Comparison of ENCODE assay signal across 1 mouse cellular context in the genomic region with DNA sequence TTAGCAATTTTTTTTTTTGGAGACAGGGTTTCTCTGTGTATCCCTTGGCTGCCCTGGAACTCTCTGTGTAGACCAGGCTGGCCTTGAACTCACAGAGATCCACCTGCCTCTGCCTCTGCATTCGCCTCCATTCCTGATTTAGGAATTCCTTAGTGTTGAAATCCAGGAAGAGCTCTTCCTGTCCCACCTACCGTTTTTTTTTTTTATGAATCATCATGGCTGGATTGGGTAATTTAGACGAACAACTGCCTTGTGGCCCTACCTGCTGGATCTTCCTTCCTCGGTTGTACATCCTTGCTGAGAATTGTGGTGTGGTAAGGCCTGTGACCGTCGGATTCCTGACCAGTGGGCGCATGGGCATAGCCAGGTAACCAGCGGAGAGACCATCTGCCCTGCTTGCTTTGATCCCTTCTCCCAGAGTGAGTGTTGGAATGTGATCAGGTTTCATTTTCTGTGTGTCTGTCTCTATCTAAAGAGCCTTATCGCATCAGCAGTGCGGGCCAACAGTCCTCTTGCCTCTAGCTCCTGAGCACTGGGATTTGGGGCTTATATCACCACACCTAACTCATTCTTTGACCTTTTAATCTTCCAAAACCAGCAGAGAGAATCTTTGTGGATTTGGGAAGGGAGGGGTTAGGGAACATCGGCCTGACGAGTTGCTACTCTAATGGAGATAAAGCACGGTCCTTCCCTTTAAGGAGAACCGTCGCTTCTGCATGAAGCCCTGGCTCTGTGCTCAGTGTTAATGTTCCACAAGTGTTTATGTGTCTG.
TF ChIP-seq lines count a peak whose summit lies in the region.

No protein-coding gene starts in this region.

TF ChIP-seq in MEL, 35 proteins besides CTCF, POLR2A, EP300 and RAD21 (continued from another document):
- TF ChIP-seq UBTF (IDR thresholded peaks at IDR 0.05; ENCODE audit: borderline replicate concordance, insufficient read depth, low read depth, low read length) (no peak), CHD1 (IDR thresholded peaks at IDR 0.05; ENCODE audit: low read depth, low read length) (no peak), SMC3 (IDR thresholded peaks at IDR 0.05; ENCODE audit: low read depth, low read length) (no peak), KAT2A (conservative IDR thresholded peaks at IDR 0.05; ENCODE audit: low read depth, low read length) (no peak), ZNF384 (IDR thresholded peaks at IDR 0.05; ENCODE audit: low read depth, low read length) (peak; percentile 5), TAL1 (IDR thresholded peaks at IDR 0.05; ENCODE audit: low read length) (no peak), ZMIZ1 (IDR thresholded peaks at IDR 0.05; ENCODE audit: low read depth, low read length) (no peak), MAX (IDR thresholded peaks at IDR 0.05; ENCODE audit: low read length) (no peak), ELF1 (IDR thresholded peaks at IDR 0.05; ENCODE audit: low read depth, low read length) (no peak), USF2 (IDR thresholded peaks at IDR 0.05; ENCODE audit: borderline replicate concordance in 1 of 2, insufficient read depth in 1 of 2, low read depth in 1 of 2, low read length in 2 of 2) (no peak), RCOR1 (IDR thresholded peaks at IDR 0.05; ENCODE audit: low read depth, low read length) (no peak), GABPA (IDR thresholded peaks at IDR 0.05; ENCODE audit: low read depth, low read length) (no peak), MYC (IDR thresholded peaks at IDR 0.05; ENCODE audit: low read depth, low read length) (no peak), BHLHE40 (IDR thresholded peaks at IDR 0.05; ENCODE audit: borderline replicate concordance, low read depth, low read length) (no peak), USF1 (IDR thresholded peaks at IDR 0.05; ENCODE audit: low read depth, low read length) (no peak), GATA1 (IDR thresholded peaks at IDR 0.05; ENCODE audit: low read depth, low read length) (peak; percentile 88), ETS1 (IDR thresholded peaks at IDR 0.05; ENCODE audit: low read depth, low read length) (peak; percentile 56), HCFC1 (IDR thresholded peaks at IDR 0.05; ENCODE audit: low read depth, low read length) (0 out of 2 replicates have a peak, but pooled peaks have one; percentile 42), TCF12 (IDR thresholded peaks at IDR 0.05; ENCODE audit: low read depth, low read length) (peak; percentile 39; the same call in 1 of the 2 replicates), ZC3H11A (IDR thresholded peaks at IDR 0.05; ENCODE audit: low read depth, low read length) (no peak), MYB (IDR thresholded peaks at IDR 0.05; ENCODE audit: low read depth, low read length) (peak; percentile 55; the same call in 1 of the 2 replicates), JUND (IDR thresholded peaks at IDR 0.05; ENCODE audit: low read depth, low read length) (no peak), NRF1 (IDR thresholded peaks at IDR 0.05; ENCODE audit: insufficient read depth, low read depth, low read length, poor library complexity, severe bottlenecking) (no peak), E2F4 (IDR thresholded peaks at IDR 0.05; ENCODE audit: borderline replicate concordance, low read depth, low read length) (no peak), SIN3A (IDR thresholded peaks at IDR 0.05; ENCODE audit: low read length) (peak; percentile 1; the same call in 1 of the 2 replicates), MXI1 (IDR thresholded peaks at IDR 0.05; ENCODE audit: low read depth, low read length) (no peak), POLR2AphosphoS5 (IDR thresholded peaks at IDR 0.05; ENCODE audit: borderline replicate concordance, low read depth, low read length) (no peak)
